Mouse (Mus musculus) erythroblast, embryonic 14.5 days (primary cell): ENCODE measurements around the gene Gpr108. TPM values are rescaled to one million over a fixed set of nuclear protein-coding genes. Genes with fewer than 3 reads are reported as not detected.

Experiments used
- H3K27me3 ChIP-seq: 2 replicates; pipeline ENCODE4 v1.6.1; 2012; ENCODE audit warnings: inconsistent platforms; ENCODE audit not compliant: control insufficient read depth
- H3K36me3 ChIP-seq: 2 replicates; pipeline ENCODE4 v1.6.1; 2012; ENCODE audit warnings: mild to moderate bottlenecking, inconsistent platforms; ENCODE audit not compliant: control insufficient read depth
- H3K4me1 ChIP-seq: 2 replicates; pipeline ENCODE4 v1.6.1; 2012; ENCODE audit warnings: inconsistent platforms; ENCODE audit not compliant: control insufficient read depth
- H3K4me3 ChIP-seq: replicated peaks from 2 replicates; pipeline ENCODE3; 2012; ENCODE audit warnings: moderate library complexity, mild to moderate bottlenecking, inconsistent platforms
- H3K9me3 ChIP-seq: 2 replicates; pipeline ENCODE4 v1.6.1; 2012; ENCODE audit warnings: low read length, inconsistent platforms, mixed read lengths; ENCODE audit not compliant: control insufficient read depth
- GATA1 ChIP-seq: IDR thresholded peaks from 2 replicates; pipeline ENCODE4 v1.6.1; 2012; ENCODE audit warnings: low read length, inconsistent platforms, mixed read lengths
- TAL1 ChIP-seq: IDR thresholded peaks from 3 replicates; pipeline ENCODE4 v1.6.1; 2012; ENCODE audit warnings: low read length, inconsistent platforms, mixed read lengths
- polyA plus RNA-seq: library from polyadenylated mRNA; stranded (reverse); fragments of >175 nt; gene quantifications from 2 replicates; pipeline ENCODE4 v1.2.3, GENCODE M21; 2012

Gpr108 gene
- polyA plus RNA-seq = 1.4 and 1.9 TPM in 2 replicates

DNA sequence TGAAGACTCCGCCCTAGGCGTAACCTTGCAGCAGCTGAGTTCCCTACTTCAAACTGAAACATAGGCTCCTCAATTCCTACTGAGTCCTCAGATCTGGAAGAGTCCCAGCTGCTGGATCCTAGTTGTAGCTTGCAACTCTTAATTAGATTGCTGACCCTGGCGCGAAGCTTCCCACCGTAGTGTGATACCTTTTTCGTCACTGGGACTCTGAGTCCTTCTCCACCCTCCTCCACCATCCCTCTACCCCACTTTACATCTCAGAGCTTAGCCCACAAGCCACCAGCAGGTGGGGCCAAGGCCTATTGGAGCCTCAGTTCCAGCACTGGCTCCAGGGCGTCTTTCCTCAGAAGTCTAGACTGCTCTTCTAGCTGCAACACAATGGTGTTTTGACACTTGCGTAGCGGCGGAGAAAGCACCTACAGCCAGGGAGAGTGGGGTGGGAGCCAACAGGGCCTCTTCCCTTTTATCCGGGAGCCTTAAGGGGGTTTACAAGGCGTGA lies at the start of gene Gpr108:
TSS of gene Gpr108 (minus strand) at position 246 of the 499 bp plus-strand sequence.
- Histone ChIP-seq H3K9me3 (no peaks in the 10 kb centered on the region), H3K36me3 (peaks cover 23% of the 10 kb centered on the region), H3K4me3 (peak within 1 kb of the TSS; percentile 68), H3K27me3 (peaks cover 23% of the 10 kb centered on the region), H3K4me1 (peaks cover 54% of the 10 kb centered on the region)
- TF ChIP-seq TAL1 (no peak), GATA1 (no peak)

- H3K27me3 ChIP-seq = no peaks in the 10 kb centered on the region
- H3K36me3 ChIP-seq = no peaks in the 10 kb centered on the region
- no peak overlapping the region for H3K4me3 ChIP-seq
- no peaks in the 10 kb centered on the region for H3K9me3 ChIP-seq
- H3K4me1 ChIP-seq = peaks cover 2% of the 10 kb centered on the region; the same call in 1 of the 2 replicates
- no peak for TF ChIP-seq GATA1
- TF ChIP-seq TAL1 = no peak
Observed at GRCm38 (mm10) chr17:57297040-57297439, 48.8 kb upstream of the Gpr108 start.

- Histone ChIP-seq H3K27me3 (no peaks in the 10 kb centered on the region), H3K9me3 (no peaks in the 10 kb centered on the region), H3K4me1 (peaks cover 2% of the 10 kb centered on the region; the same call in 1 of the 2 replicates), H3K4me3 (no peak overlapping the region), H3K36me3 (no peaks in the 10 kb centered on the region)
- TF ChIP-seq TAL1 (no peak), GATA1 (no peak)
Observed at GRCm38 (mm10) chr17:57295935-57296334, 47.7 kb upstream of the Gpr108 start.

DNA sequence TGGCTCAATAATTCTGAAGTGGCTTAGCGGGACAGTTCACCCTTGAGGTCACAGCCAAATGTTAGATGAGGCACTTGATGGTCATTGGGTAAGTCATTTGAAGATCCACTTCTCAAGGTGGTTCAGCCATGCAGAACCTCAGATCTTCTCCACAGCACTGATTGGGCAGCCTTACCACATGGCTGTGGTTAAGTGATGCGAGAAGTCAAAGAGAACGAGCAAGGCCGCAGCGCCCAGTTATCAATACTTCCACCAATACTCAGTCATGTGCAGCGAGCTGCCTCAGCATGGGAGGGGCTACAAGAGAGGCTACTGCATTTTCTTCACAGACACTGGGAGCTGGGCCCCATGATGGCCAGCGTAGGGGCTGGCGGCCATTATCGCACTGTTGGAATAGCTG lies 44.7 kb upstream of the Gpr108 start:
- no peaks in the 10 kb centered on the region for H3K9me3 ChIP-seq
- TF ChIP-seq GATA1 = no peak
- no peak for TF ChIP-seq TAL1
- H3K27me3 ChIP-seq = no peaks in the 10 kb centered on the region
- H3K4me3 ChIP-seq = no peak overlapping the region
- peaks cover 6% of the 10 kb centered on the region; the same call in 1 of the 2 replicates for H3K4me1 ChIP-seq
- H3K36me3 ChIP-seq = no peaks in the 10 kb centered on the region

- Histone ChIP-seq H3K4me1 (peaks cover 6% of the 10 kb centered on the region; the same call in 1 of the 2 replicates), H3K4me3 (no peak overlapping the region), H3K36me3 (no peaks in the 10 kb centered on the region), H3K27me3 (no peaks in the 10 kb centered on the region), H3K9me3 (no peaks in the 10 kb centered on the region)
- TF ChIP-seq TAL1 = no peak
- TF ChIP-seq GATA1 = no peak
Observed at GRCm38 (mm10) chr17:57292302-57292701, 44.1 kb upstream of the Gpr108 start.

GRCm38 (mm10) chr17:57290671-57291055 lies 42.4 kb upstream of the Gpr108 start:
- no peak for TF ChIP-seq TAL1
- no peaks in the 10 kb centered on the region for H3K27me3 ChIP-seq
- peaks cover 6% of the 10 kb centered on the region; the same call in 1 of the 2 replicates for H3K4me1 ChIP-seq
- H3K36me3 ChIP-seq = no peaks in the 10 kb centered on the region
- H3K9me3 ChIP-seq = no peaks in the 10 kb centered on the region
- H3K4me3 ChIP-seq = no peak overlapping the region

- no peak for TF ChIP-seq GATA1
- TF ChIP-seq TAL1 = no peak
- Histone ChIP-seq H3K36me3 (no peaks in the 10 kb centered on the region), H3K27me3 (no peaks in the 10 kb centered on the region), H3K4me3 (no peak overlapping the region), H3K4me1 (peaks cover 6% of the 10 kb centered on the region; the same call in 1 of the 2 replicates), H3K9me3 (no peaks in the 10 kb centered on the region)
Observed at GRCm38 (mm10) chr17:57290001-57290670, 41.9 kb upstream of the Gpr108 start.

GRCm38 (mm10) chr17:57289252-57289651 lies 41.0 kb upstream of the Gpr108 start:
- no peak overlapping the region for H3K4me3 ChIP-seq

GRCm38 (mm10) chr17:57286718-57287355 lies 38.6 kb upstream of the Gpr108 start:
- Histone ChIP-seq H3K27me3 (no peaks in the 10 kb centered on the region), H3K4me3 (no peak overlapping the region), H3K9me3 (no peaks in the 10 kb centered on the region), H3K4me1 (peaks cover 4% of the 10 kb centered on the region; the same call in 1 of the 2 replicates), H3K36me3 (no peaks in the 10 kb centered on the region)
- no peak for TF ChIP-seq TAL1
- no peak for TF ChIP-seq GATA1

More at GRCm38 (mm10) chr17:57289252-57289651, 41.0 kb upstream of the Gpr108 start:
- Histone ChIP-seq H3K9me3 (no peaks in the 10 kb centered on the region), H3K36me3 (no peaks in the 10 kb centered on the region), H3K4me1 (peaks cover 6% of the 10 kb centered on the region; the same call in 1 of the 2 replicates), H3K27me3 (no peaks in the 10 kb centered on the region)
- TF ChIP-seq TAL1 = no peak
- no peak for TF ChIP-seq GATA1
